Mouse (Mus musculus): ENCODE measurements at regions not wholly inside any gene's neighbourhood (a gene's known extent, or its start where the extent isn't known, plus 50 kb on each side); places are given as distances from the start of the nearest gene placed in this dataset.

DNA sequence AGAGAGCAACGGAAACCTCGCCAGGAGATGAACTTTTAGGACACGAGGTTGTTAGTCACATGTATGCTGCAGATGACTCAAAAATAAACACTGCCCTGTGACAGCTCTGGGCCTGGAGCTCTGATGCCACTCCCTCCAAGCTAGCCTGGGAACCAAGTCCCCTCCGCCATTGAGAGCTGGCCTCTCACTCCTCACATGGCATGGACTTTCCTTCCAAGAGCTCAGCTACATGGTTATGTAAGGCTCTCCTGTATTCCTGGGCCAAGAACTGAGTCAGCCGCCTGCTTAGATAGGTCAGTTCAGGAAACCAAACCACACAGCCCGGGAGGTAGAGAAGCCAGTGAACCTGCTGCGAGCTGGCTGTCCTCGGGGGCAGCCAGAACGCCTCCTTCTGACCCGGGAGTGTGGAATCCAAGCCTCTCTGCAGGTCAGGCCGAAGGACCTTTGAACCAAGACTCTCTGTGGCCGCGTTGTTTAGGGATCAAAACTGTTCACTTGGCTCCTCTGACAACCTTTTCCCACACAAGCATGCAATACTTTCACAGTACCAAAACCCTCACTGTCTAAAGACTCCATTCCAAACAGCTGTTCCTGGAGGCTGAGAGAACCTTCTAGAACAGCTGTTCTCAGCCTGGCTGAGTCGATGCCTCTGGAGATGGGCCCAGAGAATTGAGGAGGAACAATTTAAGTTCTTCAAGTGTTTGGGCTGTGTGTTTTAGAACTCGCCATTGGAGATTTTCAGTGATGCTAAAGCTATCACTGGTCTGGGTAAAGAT is 422.8 kb upstream of the Jarid2 start:
- Histone ChIP-seq H3K4me1 (ENCODE audit: control insufficient read depth, insufficient read depth, low read length) (no peaks in the 10 kb centered on the region), H3K4me3 (replicated peaks; ENCODE audit: extremely low read depth, low read depth, low read length) (no peak overlapping the region)
- DNase-seq, result peak; percentile 26
- TF ChIP-seq POLR2A (IDR thresholded peaks at IDR 0.05; ENCODE audit: borderline replicate concordance, extremely low read depth, low read depth, low read length) (no peak), CTCF (IDR thresholded peaks at IDR 0.05; ENCODE audit: insufficient read depth, low read length) (no peak)
- WGBS, result 62% methylated on average over 15 of the region's 15 CpGs

DNA sequence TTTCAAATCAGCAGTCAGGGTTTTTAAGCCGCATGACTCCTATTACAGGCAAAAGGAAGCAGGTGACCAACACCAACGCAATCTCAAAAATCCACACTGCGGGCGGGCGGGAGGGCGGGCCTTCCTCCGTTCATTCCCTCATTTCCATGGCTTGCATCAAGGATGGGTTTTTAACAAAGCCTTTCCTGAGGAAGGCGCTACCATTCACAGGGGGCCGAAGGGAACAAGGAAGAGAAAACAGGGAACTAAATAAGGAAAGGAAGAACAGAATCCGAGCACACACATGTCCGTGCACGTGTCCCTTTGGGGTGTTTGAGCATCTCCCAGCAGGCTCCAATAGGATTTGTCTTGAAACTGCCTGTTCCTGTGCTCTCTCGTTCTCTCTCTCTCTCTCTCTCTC is 421.0 kb upstream of the Jarid2 start:
- WGBS, result 77% methylated on average over 13 of the region's 13 CpGs
- H3K4me3 ChIP-seq (replicated peaks; ENCODE audit: extremely low read depth, low read depth, low read length), result no peak overlapping the region
- TF ChIP-seq POLR2A (IDR thresholded peaks at IDR 0.05; ENCODE audit: borderline replicate concordance, extremely low read depth, low read depth, low read length) (no peak), CTCF (IDR thresholded peaks at IDR 0.05; ENCODE audit: insufficient read depth, low read length) (no peak)

DNA sequence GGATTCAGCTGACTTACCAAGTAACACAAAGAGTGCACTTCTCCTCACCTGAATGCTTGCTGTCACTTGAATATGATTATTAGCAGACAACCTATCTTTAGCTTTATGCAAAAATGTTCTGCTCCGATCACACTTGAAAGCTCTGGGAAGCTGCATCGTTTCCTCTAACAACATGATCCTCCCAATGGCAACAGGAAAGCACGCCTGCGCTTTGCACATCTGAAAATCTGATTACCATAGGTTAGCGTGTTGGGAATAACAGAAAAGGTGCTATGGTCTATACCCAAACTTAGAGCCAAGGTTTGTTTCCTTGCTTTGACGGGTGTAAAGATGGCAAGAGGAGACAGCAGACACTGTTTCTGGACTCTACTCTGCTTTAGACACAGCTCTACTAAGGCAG is 417.0 kb upstream of the Jarid2 start:
- no peak for DNase-seq
- WGBS, result 91% methylated on average over 6 of the region's 6 CpGs
- Histone ChIP-seq H3K4me1 (ENCODE audit: control insufficient read depth, insufficient read depth, low read length) (no peaks in the 10 kb centered on the region), H3K4me3 (replicated peaks; ENCODE audit: extremely low read depth, low read depth, low read length) (no peak overlapping the region)
- TF ChIP-seq CTCF (IDR thresholded peaks at IDR 0.05; ENCODE audit: insufficient read depth, low read length) (no peak), POLR2A (IDR thresholded peaks at IDR 0.05; ENCODE audit: borderline replicate concordance, extremely low read depth, low read depth, low read length) (no peak)

More for the DNA sequence above, 421.0 kb upstream of the Jarid2 start:
- no peaks in the 10 kb centered on the region for H3K4me1 ChIP-seq (ENCODE audit: control insufficient read depth, insufficient read depth, low read length)
- DNase-seq, result no peak

DNA sequence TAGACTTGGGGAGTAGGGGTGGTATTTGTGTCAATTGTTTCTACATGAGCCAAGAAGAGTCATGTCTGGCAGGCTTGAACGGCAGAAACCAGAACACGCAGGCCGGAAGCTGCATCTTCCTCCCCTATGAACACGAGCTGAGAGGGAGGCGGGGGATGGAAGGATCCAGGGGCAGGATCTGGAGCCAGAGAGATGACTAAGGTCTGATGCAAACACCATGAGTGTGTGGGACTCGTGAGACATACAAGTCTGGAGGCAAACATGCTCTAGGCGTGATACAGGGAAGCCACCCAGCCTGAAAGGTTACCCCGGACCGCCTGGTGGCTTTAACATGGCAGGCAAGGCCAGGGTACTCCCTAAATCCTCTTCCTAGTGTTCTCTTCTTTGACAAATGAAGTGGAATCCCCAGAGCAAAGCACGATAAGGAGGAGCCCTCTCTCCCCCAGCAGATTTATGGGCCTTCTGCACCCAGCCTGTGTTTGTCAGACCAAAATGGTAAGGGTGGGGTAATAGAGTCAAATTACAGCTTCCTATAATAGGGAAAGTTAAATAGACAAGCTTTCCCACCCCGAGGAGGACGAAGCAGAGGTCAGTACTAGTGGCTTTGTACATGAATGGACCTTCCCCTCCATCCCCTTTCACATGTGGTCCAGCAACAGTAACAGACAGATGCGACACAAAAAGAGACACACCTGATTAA is 412.4 kb upstream of the Jarid2 start:
- 83% methylated on average over 13 of the region's 13 CpGs for WGBS
- TF ChIP-seq POLR2A (IDR thresholded peaks at IDR 0.05; ENCODE audit: borderline replicate concordance, extremely low read depth, low read depth, low read length) (no peak), CTCF (IDR thresholded peaks at IDR 0.05; ENCODE audit: insufficient read depth, low read length) (no peak)
- DNase-seq, result no peak
- Histone ChIP-seq H3K4me1 (ENCODE audit: control insufficient read depth, insufficient read depth, low read length) (no peaks in the 10 kb centered on the region), H3K4me3 (replicated peaks; ENCODE audit: extremely low read depth, low read depth, low read length) (no peak overlapping the region)

DNA sequence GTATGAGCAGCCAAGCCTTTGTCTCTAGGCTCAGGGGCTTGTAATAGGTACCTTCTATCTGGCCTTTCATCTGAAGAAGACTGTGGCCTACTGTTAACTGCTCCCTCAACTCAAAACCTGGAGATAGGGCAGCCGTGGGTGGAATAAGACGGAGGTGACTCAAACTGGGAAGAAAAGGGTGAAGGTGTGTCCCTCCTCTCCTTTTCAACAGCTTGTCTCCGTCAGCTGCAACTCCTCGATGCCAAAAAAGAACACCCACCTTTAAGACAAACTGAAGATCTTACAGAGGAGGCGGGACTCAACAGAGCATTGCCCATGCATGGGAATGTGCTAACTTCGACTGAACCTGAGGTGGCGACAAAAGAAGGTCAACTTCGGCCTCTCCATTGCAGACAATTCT is 411.7 kb upstream of the Jarid2 start:
- 87% methylated on average over 8 of the region's 8 CpGs for WGBS
- no peak overlapping the region for H3K4me3 ChIP-seq (replicated peaks; ENCODE audit: extremely low read depth, low read depth, low read length)
- no peaks in the 10 kb centered on the region for H3K4me1 ChIP-seq (ENCODE audit: control insufficient read depth, insufficient read depth, low read length)
- no peak for DNase-seq
- TF ChIP-seq POLR2A (IDR thresholded peaks at IDR 0.05; ENCODE audit: borderline replicate concordance, extremely low read depth, low read depth, low read length) (no peak), CTCF (IDR thresholded peaks at IDR 0.05; ENCODE audit: insufficient read depth, low read length) (no peak)

DNA sequence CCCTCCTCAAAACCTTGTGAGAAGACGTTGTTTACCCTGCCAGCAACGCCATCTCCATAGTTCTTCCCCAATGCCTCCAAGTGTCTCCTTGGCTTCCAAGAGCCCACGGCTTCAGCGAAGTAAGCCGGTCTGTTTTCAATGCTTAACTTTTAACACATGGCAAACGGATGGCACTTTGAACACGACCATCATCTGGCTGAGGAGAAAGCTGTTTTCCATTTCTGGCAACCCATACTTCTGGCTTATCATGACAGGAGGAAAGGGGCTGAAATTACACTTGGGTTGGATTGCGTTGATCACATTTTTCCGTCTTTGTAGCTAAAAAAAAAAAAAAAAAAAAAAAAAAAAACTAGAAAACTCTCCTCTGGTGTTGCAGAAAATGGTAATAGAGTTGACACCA is 410.2 kb upstream of the Jarid2 start:
- DNase-seq, result no peak
- TF ChIP-seq CTCF (IDR thresholded peaks at IDR 0.05; ENCODE audit: insufficient read depth, low read length) (no peak), POLR2A (IDR thresholded peaks at IDR 0.05; ENCODE audit: borderline replicate concordance, extremely low read depth, low read depth, low read length) (no peak)
- 87% methylated on average over 9 of the region's 9 CpGs for WGBS
- H3K4me3 ChIP-seq (replicated peaks; ENCODE audit: extremely low read depth, low read depth, low read length), result no peak overlapping the region
- no peaks in the 10 kb centered on the region for H3K4me1 ChIP-seq (ENCODE audit: control insufficient read depth, insufficient read depth, low read length)

DNA sequence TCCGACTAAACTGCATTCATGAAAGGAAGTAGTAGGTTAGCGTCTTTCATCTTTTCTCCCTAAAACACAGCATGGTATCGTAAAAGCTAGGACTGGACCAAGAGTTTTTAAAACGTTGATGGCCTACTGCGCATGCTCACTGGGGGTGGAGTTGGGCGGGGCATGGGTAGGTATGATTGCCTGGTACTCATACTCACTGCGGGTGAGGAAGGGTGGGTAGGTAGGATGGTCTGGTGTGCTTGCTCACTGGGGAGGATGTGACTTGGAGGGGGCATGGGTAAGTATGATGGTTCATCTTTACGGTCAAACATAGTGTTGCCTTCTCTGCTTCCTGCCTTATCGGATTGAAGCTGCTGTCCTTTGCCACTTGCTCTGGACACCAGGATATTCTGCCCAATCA is 409.8 kb upstream of the Jarid2 start:
- H3K4me3 ChIP-seq (replicated peaks; ENCODE audit: extremely low read depth, low read depth, low read length), result no peak overlapping the region
- DNase-seq, result no peak
- H3K4me1 ChIP-seq (ENCODE audit: control insufficient read depth, insufficient read depth, low read length), result no peaks in the 10 kb centered on the region
- TF ChIP-seq CTCF (IDR thresholded peaks at IDR 0.05; ENCODE audit: insufficient read depth, low read length) (no peak), POLR2A (IDR thresholded peaks at IDR 0.05; ENCODE audit: borderline replicate concordance, extremely low read depth, low read depth, low read length) (no peak)
- WGBS, result 91% methylated on average over 9 of the region's 9 CpGs

DNA sequence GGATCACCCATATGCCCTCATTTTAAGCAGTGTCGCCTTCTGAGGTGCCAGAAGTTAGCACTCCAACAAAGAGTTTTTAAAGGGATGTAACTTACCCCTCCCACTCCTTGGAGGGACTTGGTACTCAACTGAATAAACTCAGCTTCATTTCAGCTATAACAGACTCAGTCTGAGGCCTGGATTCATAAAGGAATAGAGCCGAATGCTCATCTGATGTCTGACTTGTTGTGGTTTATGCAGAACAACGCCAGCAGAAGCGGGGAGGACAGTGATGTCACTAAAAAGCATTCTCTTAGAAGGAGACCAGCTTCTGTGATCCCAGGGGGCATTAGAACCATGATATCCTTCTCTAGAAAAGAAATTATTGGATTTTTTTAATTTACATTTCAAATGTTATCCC is 409.0 kb upstream of the Jarid2 start:
- TF ChIP-seq POLR2A (IDR thresholded peaks at IDR 0.05; ENCODE audit: borderline replicate concordance, extremely low read depth, low read depth, low read length) (no peak), CTCF (IDR thresholded peaks at IDR 0.05; ENCODE audit: insufficient read depth, low read length) (no peak)
- WGBS, result 91% methylated on average over 4 of the region's 4 CpGs
- Histone ChIP-seq H3K4me1 (ENCODE audit: control insufficient read depth, insufficient read depth, low read length) (no peaks in the 10 kb centered on the region), H3K4me3 (replicated peaks; ENCODE audit: extremely low read depth, low read depth, low read length) (no peak overlapping the region)
- no peak for DNase-seq

DNA sequence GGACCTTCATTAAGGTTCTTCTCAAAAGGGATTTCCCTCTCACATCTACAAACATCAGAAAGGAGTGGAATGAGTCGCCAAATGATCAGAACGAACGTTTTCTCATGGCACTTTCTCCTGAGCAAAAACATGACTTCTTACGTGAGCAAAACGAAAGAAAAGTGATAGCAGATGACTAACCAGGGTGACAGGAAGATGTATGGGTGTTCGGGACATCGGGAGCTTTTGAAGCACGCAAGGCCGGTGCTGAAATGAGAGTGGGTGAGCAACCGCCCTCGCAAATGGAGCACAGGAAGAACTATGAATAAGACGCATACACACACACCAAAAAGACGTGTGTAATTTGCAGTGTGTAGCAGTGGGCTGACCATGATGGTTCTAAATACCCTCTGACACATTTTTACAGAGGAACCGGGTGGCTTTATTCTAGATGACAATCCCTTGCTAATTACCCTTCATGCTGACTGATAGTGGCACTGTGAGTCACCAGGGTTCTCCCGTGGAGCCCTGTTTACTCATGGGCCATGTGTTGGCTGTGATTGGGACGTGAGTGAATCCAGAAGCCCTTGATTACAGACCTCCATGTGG is 408.2 kb upstream of the Jarid2 start:
- 56% methylated on average over 16 of the region's 16 CpGs for WGBS
- DNase-seq, result no peak

More for the DNA sequence above, 408.2 kb upstream of the Jarid2 start:
- TF ChIP-seq CTCF (IDR thresholded peaks at IDR 0.05; ENCODE audit: insufficient read depth, low read length) (no peak), POLR2A (IDR thresholded peaks at IDR 0.05; ENCODE audit: borderline replicate concordance, extremely low read depth, low read depth, low read length) (no peak)
- Histone ChIP-seq H3K4me1 (ENCODE audit: control insufficient read depth, insufficient read depth, low read length) (no peaks in the 10 kb centered on the region), H3K4me3 (replicated peaks; ENCODE audit: extremely low read depth, low read depth, low read length) (no peak overlapping the region)

Data from lung, adult 2 months (tissue).